Mouse (Mus musculus): ENCODE data around the gene Fzr1. TPM values are rescaled to one million over a fixed set of nuclear protein-coding genes. Genes with fewer than 3 reads are reported as not detected.

Fzr1 gene
- polyA plus RNA-seq, 1 experiment from 2014 or later = 70.0 TPM

GRCm38 (mm10) chr10:81376561-81377361, 1.6 kb downstream of the Fzr1 start:
- H3K27ac ChIP-seq (ENCODE audit: low read depth, low read length) = 0 out of 2 replicates have a peak overlapping the region, but pooled peaks have one; percentile 18
- WGBS (ENCODE audit: insufficient replicate concordance) = 32% methylated on average over 6 of the region's 6 CpGs
- peaks cover 4% of the 10 kb centered on the region for H3K36me3 ChIP-seq (ENCODE audit: control insufficient read depth, insufficient read depth, low read length)
- peaks cover 21% of the 10 kb centered on the region for H3K4me1 ChIP-seq (ENCODE audit: control insufficient read depth, insufficient read depth, low read length)
- no peaks in the 10 kb centered on the region for H3K27me3 ChIP-seq (ENCODE audit: control insufficient read depth, insufficient read depth, low read length)
- H3K4me3 ChIP-seq (ENCODE audit: low read depth, low read length) = peak overlapping the region; percentile 93
- no peak for ATAC-seq (replicated peaks; ENCODE audit: insufficient number of reproducible peaks, low FRiP score, low TSS enrichment)
- peak overlapping the region; percentile 97 for H3K9ac ChIP-seq (ENCODE audit: low read depth, low read length)
- H3K4me2 ChIP-seq = peak overlapping the region; percentile 83
- H3K9me3 ChIP-seq (replicated peaks; ENCODE audit: control insufficient read depth, low read length) = no peaks in the 10 kb centered on the region

DNA sequence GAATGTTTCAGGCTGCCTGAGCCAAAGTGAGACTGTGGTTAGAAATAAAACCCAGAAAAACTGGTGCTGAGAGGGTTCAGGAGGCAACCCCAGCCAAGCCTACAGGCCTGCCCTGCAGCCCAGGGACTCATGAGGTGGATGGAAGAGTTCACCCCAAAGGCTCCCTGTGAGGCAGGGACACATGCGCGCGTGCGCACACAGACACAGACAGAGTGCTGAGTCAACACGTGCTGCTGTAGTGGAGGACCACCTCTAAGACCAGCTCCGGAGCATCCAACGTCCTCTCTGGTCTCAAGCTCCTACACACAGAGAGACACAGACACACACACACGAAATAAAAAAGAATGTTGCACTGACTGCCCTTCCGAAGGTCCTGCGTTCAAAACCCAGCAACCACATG, 3.0 kb downstream of the Fzr1 start:
- WGBS (ENCODE audit: insufficient replicate concordance) = 92% methylated on average over 10 of the region's 10 CpGs

DNA sequence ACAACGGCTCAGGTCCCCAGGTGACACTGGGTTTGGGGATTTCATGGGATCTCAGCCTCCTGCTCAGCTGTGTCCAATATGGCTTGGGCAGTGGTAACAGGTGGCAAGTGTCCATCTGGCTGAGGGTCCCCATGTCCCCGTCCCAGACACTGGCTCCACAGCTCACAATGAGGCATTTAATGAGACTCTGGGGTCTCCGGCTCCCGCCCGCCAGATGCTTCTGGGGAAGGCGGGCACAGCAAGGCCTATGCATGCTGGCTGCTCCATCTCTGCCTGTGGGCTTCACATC, 11.2 kb downstream of the Fzr1 start:
- Histone ChIP-seq H3K4me3 (ENCODE audit: low read depth, low read length) (no peak overlapping the region), H3K4me2 (no peak overlapping the region), H3K9ac (ENCODE audit: low read depth, low read length) (no peak overlapping the region), H3K9me3 (replicated peaks; ENCODE audit: control insufficient read depth, low read length) (no peaks in the 10 kb centered on the region), H3K27ac (ENCODE audit: low read depth, low read length) (no peak overlapping the region), H3K27me3 (ENCODE audit: control insufficient read depth, insufficient read depth, low read length) (no peaks in the 10 kb centered on the region), H3K4me1 (ENCODE audit: control insufficient read depth, insufficient read depth, low read length) (peaks cover 41% of the 10 kb centered on the region), H3K36me3 (ENCODE audit: control insufficient read depth, insufficient read depth, low read length) (peaks cover 45% of the 10 kb centered on the region)
- ATAC-seq (replicated peaks; ENCODE audit: insufficient number of reproducible peaks, low FRiP score, low TSS enrichment) = no peak
- WGBS (ENCODE audit: insufficient replicate concordance) = 93% methylated on average over 6 of the region's 6 CpGs

More for the DNA sequence above, 3.0 kb downstream of the Fzr1 start:
- no peaks in the 10 kb centered on the region for H3K27me3 ChIP-seq (ENCODE audit: control insufficient read depth, insufficient read depth, low read length)
- no peak overlapping the region for H3K27ac ChIP-seq (ENCODE audit: low read depth, low read length)
- no peak overlapping the region for H3K4me2 ChIP-seq
- no peak overlapping the region for H3K9ac ChIP-seq (ENCODE audit: low read depth, low read length)
- H3K36me3 ChIP-seq (ENCODE audit: control insufficient read depth, insufficient read depth, low read length) = peaks cover 13% of the 10 kb centered on the region
- no peak for ATAC-seq (replicated peaks; ENCODE audit: insufficient number of reproducible peaks, low FRiP score, low TSS enrichment)
- H3K4me3 ChIP-seq (ENCODE audit: low read depth, low read length) = no peak overlapping the region
- no peaks in the 10 kb centered on the region for H3K9me3 ChIP-seq (replicated peaks; ENCODE audit: control insufficient read depth, low read length)
- peaks cover 18% of the 10 kb centered on the region for H3K4me1 ChIP-seq (ENCODE audit: control insufficient read depth, insufficient read depth, low read length)

DNA sequence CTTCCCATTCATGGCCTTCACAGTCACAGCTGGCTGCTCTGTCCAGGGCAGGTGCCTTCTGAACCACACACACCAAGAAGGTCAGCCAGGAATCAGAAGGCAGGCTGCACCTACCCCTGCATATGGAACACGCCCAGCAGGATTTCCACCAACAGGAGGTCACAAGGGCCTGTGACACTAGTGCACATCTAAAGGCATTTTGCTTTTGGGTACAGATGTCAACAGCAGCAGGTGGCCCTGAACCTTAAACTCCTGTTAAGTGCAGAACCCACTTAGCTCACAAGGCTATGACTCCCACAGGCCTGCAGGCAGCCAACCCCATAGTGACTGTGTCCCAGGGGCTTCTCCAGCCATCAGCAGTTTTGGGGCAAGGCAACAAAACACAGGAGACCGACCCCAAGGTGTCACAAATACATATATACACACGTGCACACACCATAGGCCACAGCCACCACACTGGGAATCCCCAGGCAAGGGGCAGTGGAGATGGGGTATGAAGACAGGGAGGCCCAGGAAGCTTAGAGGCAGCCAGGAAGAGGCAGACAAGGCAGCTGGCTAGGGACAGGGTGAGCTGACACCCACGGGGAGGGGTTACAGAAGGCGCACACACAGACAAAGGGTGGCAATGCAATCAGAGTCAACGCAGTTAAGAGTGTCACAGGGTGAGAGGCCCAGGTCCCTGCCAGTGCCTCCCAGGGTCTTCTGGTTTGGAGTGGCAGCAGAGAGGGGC, 11.7 kb downstream of the Fzr1 start:
- Histone ChIP-seq H3K4me1 (ENCODE audit: control insufficient read depth, insufficient read depth, low read length) (peaks cover 46% of the 10 kb centered on the region), H3K27ac (ENCODE audit: low read depth, low read length) (peak overlapping the region; percentile 25; the same call in 1 of the 2 replicates), H3K4me3 (ENCODE audit: low read depth, low read length) (no peak overlapping the region), H3K36me3 (ENCODE audit: control insufficient read depth, insufficient read depth, low read length) (peaks cover 45% of the 10 kb centered on the region), H3K4me2 (no peak overlapping the region), H3K27me3 (ENCODE audit: control insufficient read depth, insufficient read depth, low read length) (no peaks in the 10 kb centered on the region), H3K9me3 (replicated peaks; ENCODE audit: control insufficient read depth, low read length) (no peaks in the 10 kb centered on the region), H3K9ac (ENCODE audit: low read depth, low read length) (no peak overlapping the region)
- ATAC-seq (replicated peaks; ENCODE audit: insufficient number of reproducible peaks, low FRiP score, low TSS enrichment) = no peak
- 74% methylated on average over 6 of the region's 6 CpGs for WGBS (ENCODE audit: insufficient replicate concordance)

DNA sequence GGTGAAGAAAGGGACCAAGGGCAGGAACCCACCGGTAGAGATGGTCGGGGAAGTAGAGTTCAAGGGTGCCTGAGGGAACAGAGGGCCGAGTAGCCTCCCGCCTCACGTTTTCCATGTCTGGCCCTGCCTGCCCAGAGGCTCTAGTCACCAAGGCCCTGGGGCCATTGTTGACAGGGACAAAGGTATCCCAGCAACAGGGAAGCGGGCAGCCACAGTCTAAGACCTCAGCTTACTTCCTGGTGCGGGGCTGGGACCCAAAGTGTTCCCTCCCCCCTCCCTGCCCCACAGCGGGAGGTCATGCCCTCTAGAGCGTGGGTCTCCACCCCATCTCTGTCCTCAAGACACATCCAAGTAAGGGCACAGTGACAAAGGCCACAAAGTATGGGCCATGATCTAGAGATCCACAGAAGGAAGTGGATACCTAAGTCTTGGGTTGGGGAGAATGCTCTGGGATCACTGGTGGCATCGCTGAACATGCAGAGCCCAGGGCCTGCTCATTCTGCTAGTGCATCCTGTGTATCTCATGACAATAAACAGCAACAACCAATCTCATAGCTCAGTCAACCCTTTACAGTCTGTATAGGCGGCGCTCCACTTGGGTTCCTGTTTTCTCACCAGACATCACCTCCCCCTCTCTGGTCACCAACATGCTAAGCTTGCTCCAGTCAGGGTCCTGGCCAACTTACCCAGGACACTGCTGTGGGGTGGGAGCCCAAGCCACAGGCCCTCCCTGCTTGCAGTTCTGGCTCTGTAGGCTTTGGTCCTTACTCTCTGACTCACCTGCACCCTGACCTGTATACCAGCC, 12.4 kb downstream of the Fzr1 start, which contains the start of gene 4930404N11Rik:
Gene 4930404N11Rik (minus strand): TSS at position 145 of the 805 bp plus-strand sequence.
- H3K27ac ChIP-seq (ENCODE audit: low read depth, low read length) = peak within 1 kb of the TSS; percentile 25
- no peak for ATAC-seq (replicated peaks; ENCODE audit: insufficient number of reproducible peaks, low FRiP score, low TSS enrichment)
- 29% methylated on average over 12 of the region's 12 CpGs for WGBS (ENCODE audit: insufficient replicate concordance)
- peak within 1 kb of the TSS; percentile 69 for H3K4me2 ChIP-seq
- H3K4me1 ChIP-seq (ENCODE audit: control insufficient read depth, insufficient read depth, low read length) = peaks cover 52% of the 10 kb centered on the region
- no peaks in the 10 kb centered on the region for H3K9me3 ChIP-seq (replicated peaks; ENCODE audit: control insufficient read depth, low read length)
- peak within 1 kb of the TSS; percentile 56 for H3K9ac ChIP-seq (ENCODE audit: low read depth, low read length)
- peak within 1 kb of the TSS; percentile 33 for H3K4me3 ChIP-seq (ENCODE audit: low read depth, low read length)
- no peaks in the 10 kb centered on the region for H3K27me3 ChIP-seq (ENCODE audit: control insufficient read depth, insufficient read depth, low read length)
- peaks cover 40% of the 10 kb centered on the region for H3K36me3 ChIP-seq (ENCODE audit: control insufficient read depth, insufficient read depth, low read length)

GRCm38 (mm10) chr10:81365073-81365472, 13.2 kb downstream of the Fzr1 start:
- Histone ChIP-seq H3K4me1 (ENCODE audit: control insufficient read depth, insufficient read depth, low read length) (peaks cover 57% of the 10 kb centered on the region), H3K27ac (ENCODE audit: low read depth, low read length) (no peak overlapping the region)

GRCm38 (mm10) chr10:81364666-81365065, 13.7 kb downstream of the Fzr1 start:
- H3K27ac ChIP-seq (ENCODE audit: low read depth, low read length) = no peak overlapping the region

More at GRCm38 (mm10) chr10:81365073-81365472, 13.2 kb downstream of the Fzr1 start:
- WGBS (ENCODE audit: insufficient replicate concordance) = 40% methylated on average over 4 of the region's 4 CpGs
- Histone ChIP-seq H3K36me3 (ENCODE audit: control insufficient read depth, insufficient read depth, low read length) (peaks cover 32% of the 10 kb centered on the region), H3K27me3 (ENCODE audit: control insufficient read depth, insufficient read depth, low read length) (no peaks in the 10 kb centered on the region), H3K4me3 (ENCODE audit: low read depth, low read length) (no peak overlapping the region), H3K9ac (ENCODE audit: low read depth, low read length) (0 out of 2 replicates have a peak overlapping the region, but pooled peaks have one; percentile 28), H3K9me3 (replicated peaks; ENCODE audit: control insufficient read depth, low read length) (no peaks in the 10 kb centered on the region), H3K4me2 (peak overlapping the region; percentile 69)
- ATAC-seq (replicated peaks; ENCODE audit: insufficient number of reproducible peaks, low FRiP score, low TSS enrichment) = no peak

More at GRCm38 (mm10) chr10:81364666-81365065, 13.7 kb downstream of the Fzr1 start:
- Histone ChIP-seq H3K4me2 (peak overlapping the region; percentile 69), H3K9me3 (replicated peaks; ENCODE audit: control insufficient read depth, low read length) (no peaks in the 10 kb centered on the region), H3K27me3 (ENCODE audit: control insufficient read depth, insufficient read depth, low read length) (no peaks in the 10 kb centered on the region), H3K4me3 (ENCODE audit: low read depth, low read length) (peak overlapping the region; percentile 33), H3K36me3 (ENCODE audit: control insufficient read depth, insufficient read depth, low read length) (peaks cover 28% of the 10 kb centered on the region), H3K9ac (ENCODE audit: low read depth, low read length) (peak overlapping the region; percentile 56), H3K4me1 (ENCODE audit: control insufficient read depth, insufficient read depth, low read length) (peaks cover 57% of the 10 kb centered on the region)
- 0 out of 2 replicates have a peak, but pooled peaks have one; percentile 2 for ATAC-seq (replicated peaks; ENCODE audit: insufficient number of reproducible peaks, low FRiP score, low TSS enrichment)
- WGBS (ENCODE audit: insufficient replicate concordance) = 10% methylated on average over 28 of the region's 28 CpGs
